Mouse (Mus musculus) spleen, adult 2 months (tissue): ENCODE results near the gene Cckbr. TPM values are rescaled to one million over a fixed set of nuclear protein-coding genes. Genes with fewer than 3 reads are reported as not detected.
"Not testable (repeated sequence)": the region's sequence is repeated elsewhere in the genome, so short reads cannot be mapped to it uniquely, and the experiment has no call there.

Experiments
- DNase-seq, 2 experiments: peaks; one replicate each; pipeline versions ENCODE4 v3.0.0 to v3.0.0-alpha.2; 2012 to 2021; ENCODE audit warnings: low spot score in 2 of 2, low read depth in 1 of 2
- H3K27ac ChIP-seq: fragments of 200-500 bp; 2 replicates; pipeline ENCODE4 v1.5.1; 2012; ENCODE audit warnings: low read length, inconsistent platforms; ENCODE audit not compliant: insufficient read depth
- H3K27me3 ChIP-seq: fragments of 200-500 bp; 2 replicates; pipeline ENCODE4 v1.6.1; 2012; ENCODE audit warnings: mild to moderate bottlenecking, moderate library complexity, low read length, inconsistent platforms; ENCODE audit not compliant: control insufficient read depth, insufficient read depth
- H3K36me3 ChIP-seq: fragments of 200-500 bp; 2 replicates; pipeline ENCODE4 v1.6.1; 2012; ENCODE audit warnings: mild to moderate bottlenecking, low read length, inconsistent platforms; ENCODE audit not compliant: control insufficient read depth, insufficient read depth
- H3K4me1 ChIP-seq: fragments of 200-500 bp; 2 replicates; pipeline ENCODE4 v1.6.1; 2011; ENCODE audit warnings: inconsistent platforms; ENCODE audit not compliant: control insufficient read depth, insufficient read depth, insufficient read length
- H3K4me3 ChIP-seq: fragments of 200-500 bp; 2 replicates; pipeline ENCODE4 v1.5.1; 2011; ENCODE audit warnings: mild to moderate bottlenecking, inconsistent platforms; ENCODE audit not compliant: insufficient read depth, insufficient read length; ENCODE audit errors: extremely low read depth
- CTCF ChIP-seq: fragments of 200-500 bp; IDR thresholded peaks from 2 replicates; pipeline ENCODE4 v1.5.1; 2011; ENCODE audit warnings: mild to moderate bottlenecking, inconsistent platforms; ENCODE audit not compliant: insufficient read depth, insufficient read length, insufficient replicate concordance; ENCODE audit errors: extremely low read depth
- POLR2A ChIP-seq: fragments of 200-500 bp; IDR thresholded peaks from 2 replicates; pipeline ENCODE4 v1.6.1; 2011; ENCODE audit warnings: low read depth, low read length, inconsistent platforms
- WGBS: fragments of 180-500 bp; shearing (Covaris S2); methylation state at CpG from one replicate; pipeline ENCODE4 v1.1.7; 2018; 5-methylcytosine and 5-hydroxymethylcytosine counted together
- polyA plus RNA-seq: library from polyadenylated mRNA; depleted of rRNA; stranded (reverse); fragments of >200 nt; gene quantifications from 2 replicates; pipeline ENCODE4 v1.2.3, GENCODE M21; 2012

The Cckbr gene
- polyA plus RNA-seq, 1 experiment: 0.11 TPM

- no peaks in the 10 kb centered on the region for H3K4me1 ChIP-seq
- no peaks in the 10 kb centered on the region for H3K36me3 ChIP-seq
- no peak overlapping the region for H3K4me3 ChIP-seq
- H3K27me3 ChIP-seq: no peaks in the 10 kb centered on the region
- no peak for DNase-seq
- 87% methylated on average over 22 of the region's 22 CpGs for WGBS
- TF ChIP-seq POLR2A (no peak), CTCF (no peak)
- H3K27ac ChIP-seq: no peak overlapping the region
These were observed 9.3 kb downstream of the Cckbr start for GRCm38 (mm10) chr7:105434798-105435197.

GRCm38 (mm10) chr7:105437979-105438772 is 12.6 kb downstream of the Cckbr start:
- no peak overlapping the region for H3K4me3 ChIP-seq
- 80% methylated on average over 7 of the region's 7 CpGs for WGBS
- H3K27ac ChIP-seq: no peak overlapping the region
- no peak for DNase-seq
- TF ChIP-seq POLR2A (no peak), CTCF (no peak)
- no peaks in the 10 kb centered on the region for H3K27me3 ChIP-seq
- no peaks in the 10 kb centered on the region for H3K36me3 ChIP-seq
- H3K4me1 ChIP-seq: no peaks in the 10 kb centered on the region

- 64% methylated on average over 4 of the region's 4 CpGs for WGBS
- no peaks in the 10 kb centered on the region for H3K4me1 ChIP-seq
- TF ChIP-seq POLR2A (no peak), CTCF (no peak)
- H3K27ac ChIP-seq: no peak overlapping the region
- no peak for DNase-seq
- H3K27me3 ChIP-seq: no peaks in the 10 kb centered on the region
- no peak overlapping the region for H3K4me3 ChIP-seq
- H3K36me3 ChIP-seq: no peaks in the 10 kb centered on the region
These were observed 15.9 kb downstream of the Cckbr start for GRCm38 (mm10) chr7:105441426-105441825.

DNA sequence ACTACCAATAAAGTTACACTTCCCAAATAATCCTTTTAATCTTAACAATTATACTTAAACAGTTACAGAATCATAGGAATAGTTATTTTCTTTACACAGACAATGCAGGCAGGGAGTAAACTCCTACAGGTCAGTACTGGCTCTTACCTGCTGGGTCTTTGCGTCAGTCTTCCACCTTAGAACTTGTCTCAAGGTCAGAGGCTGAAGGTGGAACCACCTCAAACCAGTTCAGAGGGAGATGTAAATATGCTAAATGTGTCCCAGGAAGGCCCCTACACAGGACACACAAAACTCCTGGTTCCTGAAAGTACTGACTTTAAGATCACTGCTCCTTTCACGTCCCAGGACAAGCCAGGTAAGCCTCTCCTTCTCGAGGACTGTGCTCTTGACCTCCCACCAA is 19.5 kb downstream of the Cckbr start:
- no peaks in the 10 kb centered on the region for H3K36me3 ChIP-seq
- no peaks in the 10 kb centered on the region for H3K4me1 ChIP-seq
- no peak overlapping the region for H3K4me3 ChIP-seq
- no peak overlapping the region for H3K27ac ChIP-seq
- TF ChIP-seq POLR2A: no peak
- no peak for TF ChIP-seq CTCF
- no peaks in the 10 kb centered on the region for H3K27me3 ChIP-seq
- 73% methylated on average over 3 of the region's 3 CpGs for WGBS
- no peak for DNase-seq

DNA sequence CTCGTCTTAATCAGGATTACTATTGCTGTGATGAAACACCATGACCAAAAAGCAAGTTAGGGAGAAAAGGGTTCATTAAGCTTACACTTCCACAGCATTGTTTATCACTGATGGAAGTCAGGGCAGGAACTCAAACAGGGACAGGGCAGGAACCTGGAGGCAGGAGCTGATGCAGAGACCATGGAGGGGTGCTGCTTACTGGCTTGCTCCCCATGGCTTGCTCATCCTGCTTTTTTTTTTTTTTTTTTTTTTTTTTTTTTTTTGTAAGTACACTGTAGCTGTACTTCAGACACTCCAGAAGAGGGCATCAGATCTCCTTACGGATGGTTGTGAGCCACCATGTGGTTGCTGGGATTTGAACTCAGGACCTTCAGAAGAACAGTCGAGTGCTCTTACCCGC is 27.8 kb downstream of the Cckbr start:
- H3K4me3 ChIP-seq, H3K4me1 ChIP-seq, DNase-seq, H3K27ac ChIP-seq, H3K27me3 ChIP-seq, H3K36me3 ChIP-seq: not testable (repeated sequence)
- 79% methylated on average over 4 of the region's 4 CpGs for WGBS

DNA sequence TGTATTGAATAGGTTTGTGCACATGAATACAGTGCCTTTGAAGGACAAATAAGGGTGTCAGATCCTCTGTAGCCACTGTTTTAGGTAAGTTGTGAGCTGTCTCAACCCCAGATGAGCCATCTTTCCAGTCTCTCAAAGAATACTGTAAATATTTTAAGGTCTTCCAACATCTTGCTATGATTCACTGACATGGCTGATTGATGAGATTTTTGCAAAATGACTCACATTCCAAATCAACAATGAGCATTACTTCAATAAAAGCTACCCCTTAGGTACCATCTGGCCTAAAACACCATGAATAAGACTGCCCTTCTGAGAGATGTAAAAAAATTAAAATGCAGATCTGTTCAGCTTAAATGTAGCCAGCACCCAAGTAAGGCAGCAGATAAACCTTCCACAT is 33.0 kb downstream of the Cckbr start:
- TF ChIP-seq POLR2A: no peak
- TF ChIP-seq CTCF: no peak
- Histone ChIP-seq H3K27ac (no peak overlapping the region), H3K36me3 (no peaks in the 10 kb centered on the region), H3K4me1 (no peaks in the 10 kb centered on the region), H3K27me3 (no peaks in the 10 kb centered on the region), H3K4me3 (no peak overlapping the region)
- DNase-seq: no peak

DNA sequence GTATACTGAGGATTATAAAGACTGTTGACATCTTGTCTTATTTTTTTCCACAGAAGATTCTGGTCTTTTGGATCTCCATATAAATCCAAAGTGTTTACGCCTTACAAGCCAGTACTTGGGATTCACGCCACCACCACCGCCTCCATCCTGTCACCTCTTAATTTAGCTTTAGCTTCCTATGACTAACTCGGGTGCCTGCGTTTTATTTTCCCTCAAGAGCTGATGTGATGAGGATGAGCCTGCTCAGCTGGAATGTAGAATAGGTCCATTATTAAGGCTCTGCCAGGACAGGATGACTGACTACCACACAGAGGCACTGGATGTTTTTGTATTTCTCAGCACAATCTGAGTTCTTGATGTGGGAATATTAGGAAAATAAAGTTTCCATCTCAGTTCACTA is 40.0 kb downstream of the Cckbr start:
- H3K4me3 ChIP-seq, H3K36me3 ChIP-seq, H3K4me1 ChIP-seq, H3K27ac ChIP-seq, DNase-seq, H3K27me3 ChIP-seq: not testable (repeated sequence)
- WGBS: 81% methylated on average over 5 of the region's 5 CpGs

GRCm38 (mm10) chr7:105472607-105473006 is 47.1 kb downstream of the Cckbr start:
- H3K4me3 ChIP-seq: no peak overlapping the region
- WGBS: 82% methylated on average over 1 of the region's 1 CpGs
- no peaks in the 10 kb centered on the region for H3K4me1 ChIP-seq
- no peak for DNase-seq
- H3K27me3 ChIP-seq: no peaks in the 10 kb centered on the region
- no peak overlapping the region for H3K27ac ChIP-seq
- TF ChIP-seq CTCF: no peak
- TF ChIP-seq POLR2A: no peak
- H3K36me3 ChIP-seq: no peaks in the 10 kb centered on the region
